Mouse (Mus musculus): ENCODE data around the gene Optn.

GRCm38 (mm10) chr2:5080053-5080787 is 16.4 kb upstream of the Optn start:
- no peak for TF ChIP-seq POLR2A (IDR thresholded peaks at IDR 0.05; ENCODE audit: insufficient read depth, low read depth, low read length)
- peak; percentile 57; the same call in 1 of the 2 replicates for TF ChIP-seq EP300 (IDR thresholded peaks at IDR 0.05; ENCODE audit: insufficient read depth, low read depth, low read length)
- peak; percentile 79 for TF ChIP-seq CTCF (IDR thresholded peaks at IDR 0.05)

All from heart, adult 2 months (tissue).